Mouse (Mus musculus) CH12.LX (cell line): Measurements from ENCODE around the gene Exoc7. TPM values are rescaled to one million over a fixed set of nuclear protein-coding genes. Genes with fewer than 3 reads are reported as not detected.

Experiments used
- DNase-seq: peaks from one replicate; pipeline ENCODE4 v3.0.0-alpha.2; 2013; ENCODE audit errors: extremely low read depth
- H3K27ac ChIP-seq: 2 replicates; pipeline ENCODE4 v1.5.1; 2012; ENCODE audit warnings: low read depth, mild to moderate bottlenecking, control low read depth, moderate library complexity; ENCODE audit not compliant: insufficient read depth
- H3K27me3 ChIP-seq: replicated peaks from 2 replicates; pipeline ENCODE3; 2012; ENCODE audit warnings: inconsistent platforms
- H3K36me3 ChIP-seq, 2 experiments: replicated peaks in 1 of 2; 2 replicates each; pipeline versions ENCODE3 to v1.6.1; 2012; ENCODE audit warnings: inconsistent platforms in 1 of 2, low read length in 1 of 2, mild to moderate bottlenecking in 1 of 2, mixed read lengths in 1 of 2, moderate library complexity in 1 of 2; ENCODE audit not compliant: control insufficient read depth in 1 of 2, insufficient read depth in 1 of 2
- H3K4me1 ChIP-seq, 2 experiments: 2 replicates each; pipeline ENCODE4 v1.6.1; 2012; ENCODE audit warnings: inconsistent platforms in 1 of 2, moderate library complexity in 1 of 2; ENCODE audit not compliant: insufficient read depth in 2 of 2, control insufficient read depth in 1 of 2
- H3K4me2 ChIP-seq: 2 replicates; pipeline ENCODE4 v1.6.1; 2012; ENCODE audit warnings: low read depth, mild to moderate bottlenecking, control low read depth; ENCODE audit not compliant: poor library complexity, insufficient read depth, severe bottlenecking
- H3K4me3 ChIP-seq, 3 experiments: fragments of 150-350 bp in 1 of 3; sonication (generic) in 1 of 3; replicated peaks in 1 of 3; 2 replicates each; pipeline versions ENCODE3 to v1.5.1; 2011 to 2012; ENCODE audit warnings: low read depth in 2 of 3, low read length in 2 of 3, mild to moderate bottlenecking in 2 of 3, moderate library complexity in 2 of 3, control low read depth in 1 of 3, improper control_type of control experiment in 1 of 3, inconsistent platforms in 1 of 3, mixed read lengths in 1 of 3; ENCODE audit not compliant: poor library complexity in 1 of 3
- H3K79me2 ChIP-seq: replicated peaks from 2 replicates; pipeline ENCODE4 v1.6.1; 2012; ENCODE audit warnings: mild to moderate bottlenecking, moderate library complexity; ENCODE audit not compliant: control insufficient read depth, poor library complexity, insufficient read depth, severe bottlenecking; ENCODE audit errors: extremely low read depth
- H3K9ac ChIP-seq: 2 replicates; pipeline ENCODE4 v1.6.1; 2012; ENCODE audit warnings: low read depth, mild to moderate bottlenecking, control low read depth, moderate library complexity; ENCODE audit not compliant: insufficient read depth
- H3K9me3 ChIP-seq: replicated peaks from 2 replicates; pipeline ENCODE3; 2012; ENCODE audit warnings: low read length, inconsistent platforms, mixed read lengths
- CHD1 ChIP-seq: IDR thresholded peaks from 2 replicates; pipeline ENCODE4 v1.6.1; 2012; ENCODE audit warnings: low read depth, low read length, improper control_type of control experiment, inconsistent platforms
- CHD2 ChIP-seq: IDR thresholded peaks from 2 replicates; pipeline ENCODE4 v1.6.1; 2011; ENCODE audit warnings: low read length, improper control_type of control experiment
- EP300 ChIP-seq: IDR thresholded peaks from 2 replicates; pipeline ENCODE4 v1.6.1; 2011; ENCODE audit warnings: low read length, improper control_type of control experiment
- MAFK ChIP-seq: IDR thresholded peaks from 2 replicates; pipeline ENCODE4 v1.6.1; 2011; ENCODE audit warnings: low read length, improper control_type of control experiment; ENCODE audit not compliant: insufficient replicate concordance
- MAX ChIP-seq: IDR thresholded peaks from 2 replicates; pipeline ENCODE4 v1.6.1; 2011; ENCODE audit warnings: low read length, improper control_type of control experiment
- MAZ ChIP-seq: IDR thresholded peaks from 2 replicates; pipeline ENCODE4 v1.6.1; 2012; ENCODE audit warnings: low read depth, mild to moderate bottlenecking, inconsistent platforms, low read length, improper control_type of control experiment, moderate library complexity
- MEF2A ChIP-seq: IDR thresholded peaks from 2 replicates; pipeline ENCODE4 v1.6.1; 2014; ENCODE audit warnings: low read depth, mild to moderate bottlenecking, inconsistent platforms, low read length, improper control_type of control experiment, borderline replicate concordance
- MXI1 ChIP-seq: IDR thresholded peaks from 2 replicates; pipeline ENCODE4 v1.6.1; 2011; ENCODE audit warnings: mild to moderate bottlenecking, low read depth, low read length, improper control_type of control experiment
- MYC ChIP-seq: IDR thresholded peaks from 2 replicates; pipeline ENCODE4 v1.6.1; 2011; ENCODE audit warnings: low read depth, mild to moderate bottlenecking, improper control_type of control experiment, low read length
- NRF1 ChIP-seq: IDR thresholded peaks from 2 replicates; pipeline ENCODE4 v1.6.1; 2014; ENCODE audit warnings: low read depth, mild to moderate bottlenecking, inconsistent platforms, low read length, improper control_type of control experiment, moderate library complexity
- PAX5 ChIP-seq: IDR thresholded peaks from 2 replicates; pipeline ENCODE4 v1.6.1; 2012; ENCODE audit warnings: low read length, inconsistent platforms, mixed read lengths
- POLR2A ChIP-seq: IDR thresholded peaks from 2 replicates; pipeline ENCODE4 v1.6.1; 2011; ENCODE audit warnings: low read depth, mild to moderate bottlenecking, improper control_type of control experiment, low read length
- POLR2AphosphoS2 ChIP-seq: IDR thresholded peaks from 2 replicates; pipeline ENCODE4 v1.6.1; 2011; ENCODE audit warnings: low read depth, low read length, improper control_type of control experiment
- RAD21 ChIP-seq: IDR thresholded peaks from 2 replicates; pipeline ENCODE4 v1.6.1; 2011; ENCODE audit warnings: low read depth, mild to moderate bottlenecking, low read length, improper control_type of control experiment, moderate library complexity
- SIN3A ChIP-seq: IDR thresholded peaks from 2 replicates; pipeline ENCODE4 v1.6.1; 2012; ENCODE audit warnings: low read length, improper control_type of control experiment, inconsistent platforms
- SMC3 ChIP-seq: IDR thresholded peaks from 2 replicates; pipeline ENCODE4 v1.6.1; 2011; ENCODE audit warnings: low read depth, low read length, improper control_type of control experiment
- TBP ChIP-seq: conservative IDR thresholded peaks from 2 replicates; pipeline ENCODE4 v1.6.1; 2011; ENCODE audit warnings: low read depth, low read length, improper control_type of control experiment
- USF2 ChIP-seq: conservative IDR thresholded peaks from 2 replicates; pipeline ENCODE4 v1.6.1; 2011; ENCODE audit warnings: low read depth, low read length, improper control_type of control experiment
- ZC3H11A ChIP-seq: IDR thresholded peaks from 2 replicates; pipeline ENCODE4 v1.6.1; 2012; ENCODE audit warnings: low read depth, mild to moderate bottlenecking, inconsistent platforms, low read length, improper control_type of control experiment
- ZMIZ1 ChIP-seq: IDR thresholded peaks from 2 replicates; pipeline ENCODE4 v1.6.1; 2012; ENCODE audit warnings: low read depth, mild to moderate bottlenecking, inconsistent platforms, low read length, improper control_type of control experiment
- dilution Hi-C: fragments of 300-500 bp; cut with MboI; formaldehyde crosslinking; loops from 2 replicates; pipeline ENCODE4 v1.14.3; 2020; ENCODE audit warnings: low sequenced_read_pairs; ENCODE audit not compliant: extremely low pct_unique_long_range_greater_than_20kb, extremely low pct_ligation_motif_present
- in situ Hi-C: fragments of 300-500 bp; cut with MboI; formaldehyde crosslinking; loops from 3 replicates; pipeline ENCODE4 v1.14.3; 2019; ENCODE audit warnings: low sequenced_read_pairs, low pct_ligation_motif_present, low pct_unique_long_range_greater_than_20kb, mixed read lengths
- polyA plus RNA-seq: library from polyadenylated mRNA; unstranded; fragments of >175 nt; gene quantifications from 2 replicates; pipeline ENCODE4 v1.2.1, GENCODE M21; 2012; ENCODE audit warnings: low read depth; ENCODE audit not compliant: insufficient read length
- total RNA-seq, 2 experiments: library from RNA; depleted of rRNA; stranded (reverse); fragments of 300-350 nt in 1 of 2; fragments of >200 nt in 1 of 2; gene quantifications; 2 replicates each; pipeline ENCODE4 v1.2.3; 2012 to 2014

Exoc7 gene
- total and polyA plus RNA-seq, 3 experiments = 32.2 to 51.8 (median 42.1) TPM

DNA sequence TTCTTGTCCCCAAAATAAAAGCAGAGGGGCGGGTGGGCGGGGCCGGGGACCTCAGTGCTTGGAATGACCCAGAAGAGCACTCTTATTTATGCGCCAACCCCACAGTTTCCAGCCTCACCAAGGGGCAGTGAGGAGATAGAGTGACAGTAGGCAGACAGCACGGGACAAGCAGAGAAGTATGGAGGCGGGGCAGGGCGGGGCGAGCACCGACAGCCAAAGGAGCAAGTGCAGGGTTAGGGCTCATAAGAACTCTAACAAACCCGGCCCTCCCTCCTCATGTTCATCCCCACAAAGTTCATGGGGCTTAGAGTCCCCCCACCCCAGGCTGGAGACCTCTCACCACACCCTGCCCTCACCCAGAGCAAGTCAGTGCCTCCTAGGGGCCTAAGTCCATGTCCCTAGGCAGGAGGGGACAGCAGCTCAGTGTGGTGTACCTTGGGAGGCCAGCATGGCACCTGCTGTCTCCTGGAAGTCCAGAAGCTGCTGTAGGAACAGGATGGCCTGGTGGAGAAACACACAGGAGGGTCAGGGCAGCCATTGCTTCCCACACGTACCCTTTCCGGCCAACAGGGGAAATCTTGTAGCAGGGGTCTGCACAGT, 13.4 kb downstream of the Exoc7 start:
- peaks cover 71 to 95% of the 10 kb centered on the region in 2 experiments for H3K36me3 ChIP-seq
- dilution Hi-C loops (no loop called here), in situ Hi-C loops (no loop called here)
- peaks cover 5 to 55% of the 10 kb centered on the region in 2 experiments; a peak in 3 of 4 replicates for H3K4me1 ChIP-seq
- H3K27me3 ChIP-seq = no peaks in the 10 kb centered on the region
- no peak overlapping the region for H3K27ac ChIP-seq
- no peak for DNase-seq
- TF ChIP-seq POLR2A = no peak
- no peak for TF ChIP-seq POLR2AphosphoS2
- no peak for TF ChIP-seq SMC3
- TF ChIP-seq NRF1 = no peak
- no peak for TF ChIP-seq EP300
- no peak for TF ChIP-seq ZMIZ1
- no peak for TF ChIP-seq MAFK
- TF ChIP-seq ZC3H11A = no peak
- no peak for TF ChIP-seq CHD2
- no peak for TF ChIP-seq PAX5
- TF ChIP-seq MEF2A = no peak
- no peak for TF ChIP-seq USF2
- no peak overlapping the region for H3K9ac ChIP-seq
- no peak overlapping the region for H3K4me3 ChIP-seq
- no peaks in the 10 kb centered on the region for H3K9me3 ChIP-seq
- no peaks in the 10 kb centered on the region for H3K79me2 ChIP-seq
- no peak overlapping the region for H3K4me2 ChIP-seq

GRCm38 (mm10) chr11:116292401-116292800, 14.6 kb downstream of the Exoc7 start:
- no peak overlapping the region for H3K4me2 ChIP-seq
- TF ChIP-seq RAD21 (no peak), MAZ (no peak), MXI1 (no peak), MAX (no peak), ZC3H11A (no peak), CHD1 (no peak), MYC (no peak), ZMIZ1 (no peak), TBP (no peak), SIN3A (no peak), POLR2AphosphoS2 (no peak), MEF2A (no peak)
- no peak overlapping the region for H3K27ac ChIP-seq
- H3K27me3 ChIP-seq = no peaks in the 10 kb centered on the region
- no peaks in the 10 kb centered on the region for H3K79me2 ChIP-seq
- H3K9ac ChIP-seq = no peak overlapping the region
- in situ Hi-C loops = no loop called here
- no peak for DNase-seq
- H3K9me3 ChIP-seq = no peaks in the 10 kb centered on the region
- H3K4me1 ChIP-seq = peaks cover 8 to 67% of the 10 kb centered on the region in 2 experiments
- dilution Hi-C loops = no loop called here
- no peak overlapping the region for H3K4me3 ChIP-seq
- H3K36me3 ChIP-seq = peaks cover 74 to 96% of the 10 kb centered on the region in 2 experiments
